Mouse (Mus musculus): ENCODE results near the gene Ttll8. TPM values are rescaled to one million over a fixed set of nuclear protein-coding genes. Genes with fewer than 3 reads are reported as not detected.

Ttll8 gene
- polyA plus RNA-seq, 1 experiment, result not detected

Other genes with a start within 250 kb of the Ttll8 start
- gene Brd1, start 220.2 kb downstream of the Ttll8 start, polyA plus RNA-seq (2012; ENCODE audit: insufficient read depth, insufficient read length, missing spikeins), result 10.3 and 11.8 TPM in 2 replicates
- 2.9 and 3.8 TPM in 2 replicates for gene Zbed4, start 202.8 kb downstream of the Ttll8 start, polyA plus RNA-seq (2012; ENCODE audit: insufficient read depth, insufficient read length, missing spikeins)
- gene Alg12, start 135.1 kb downstream of the Ttll8 start, polyA plus RNA-seq (2012; ENCODE audit: insufficient read depth, insufficient read length, missing spikeins), result 6.0 and 7.2 TPM in 2 replicates
- 7.8 and 12.6 TPM in 2 replicates for gene Creld2, start 134.8 kb downstream of the Ttll8 start, polyA plus RNA-seq (2012; ENCODE audit: insufficient read depth, insufficient read length, missing spikeins)
- gene Pim3, start 92.2 kb downstream of the Ttll8 start, polyA plus RNA-seq (2012; ENCODE audit: insufficient read depth, insufficient read length, missing spikeins), result 29.2 and 73.9 TPM in 2 replicates
- gene Mlc1, start 24.6 kb upstream of the Ttll8 start, polyA plus RNA-seq (2012; ENCODE audit: insufficient read depth, insufficient read length, missing spikeins), result not detected in 2 replicates
- gene Mov10l1, start 28.5 kb upstream of the Ttll8 start, polyA plus RNA-seq (2012; ENCODE audit: insufficient read depth, insufficient read length, missing spikeins), result not detected in 2 replicates
- not detected in 2 replicates for gene Panx2, start 105.3 kb upstream of the Ttll8 start, polyA plus RNA-seq (2012; ENCODE audit: insufficient read depth, insufficient read length, missing spikeins)
- 20.4 and 23.3 TPM in 2 replicates for gene Trabd, start 120.7 kb upstream of the Ttll8 start, polyA plus RNA-seq (2012; ENCODE audit: insufficient read depth, insufficient read length, missing spikeins)
- gene Selenoo, start 134.7 kb upstream of the Ttll8 start, polyA plus RNA-seq (2012; ENCODE audit: insufficient read depth, insufficient read length, missing spikeins), result 26.1 and 34.7 TPM in 2 replicates
- gene Tubgcp6, start 168.7 kb upstream of the Ttll8 start, polyA plus RNA-seq (2012; ENCODE audit: insufficient read depth, insufficient read length, missing spikeins), result 3.9 and 6.1 TPM in 2 replicates
- 4.6 and 6.8 TPM in 2 replicates for gene Hdac10, start 174.3 kb upstream of the Ttll8 start, polyA plus RNA-seq (2012; ENCODE audit: insufficient read depth, insufficient read length, missing spikeins)
- 6.6 and 7.5 TPM in 2 replicates for gene Mapk12, start 186.3 kb upstream of the Ttll8 start, polyA plus RNA-seq (2012; ENCODE audit: insufficient read depth, insufficient read length, missing spikeins)
- gene Mapk11, start 195.2 kb upstream of the Ttll8 start, polyA plus RNA-seq (2012; ENCODE audit: insufficient read depth, insufficient read length, missing spikeins), result 1.1 and 2.5 TPM in 2 replicates
- gene Plxnb2, start 226.4 kb upstream of the Ttll8 start, polyA plus RNA-seq (2012; ENCODE audit: insufficient read depth, insufficient read length, missing spikeins), result 5.4 and 7.5 TPM in 2 replicates
- 1.8 and 2.2 TPM in 2 replicates for gene Dennd6b, start 242.1 kb upstream of the Ttll8 start, polyA plus RNA-seq (2012; ENCODE audit: insufficient read depth, insufficient read length, missing spikeins)